Comparison of ENCODE assay signal across 8 mouse cellular contexts in genomic region chr1:91209785-91210184, GRCm38 (mm10). TPM values are rescaled to one million over a fixed set of nuclear protein-coding genes. Genes with fewer than 3 reads are reported as not detected.
DNase-seq lines count a peak whose midpoint lies in the region; ATAC-seq and TF ChIP-seq lines count a peak whose summit lies in the region.

No protein-coding gene starts in this region.

- in situ Hi-C loops in Patski (cut with MboI; ENCODE audit: low pct_unique_long_range_greater_than_20kb), result no loop called here

- 0 out of 2 replicates have a peak overlapping the region, but pooled peaks have one; percentile 18 for H3K4me2 ChIP-seq in heart, embryonic 14.5 days (ENCODE audit: low read length)

- H3K9me3 ChIP-seq in heart, embryonic 14.5 days (ENCODE audit: control insufficient read depth, low read length), result no peaks in the 10 kb centered on the region

- H3K27ac ChIP-seq in heart, embryonic 14.5 days (replicated peaks in 1 of 2; ENCODE audit: control insufficient read depth in 1 of 2, insufficient read depth in 1 of 2, low read depth in 2 of 2, low read length in 2 of 2), result peak overlapping the region; percentile 92 to 97

- intact Hi-C loops in left cerebral cortex, postnatal 14 days (cut with DNase I), result no loop called here

- ATAC-seq in Patski, result peak; percentile 58
- ATAC-seq in heart, embryonic 14.5 days (ENCODE audit: insufficient number of reproducible peaks, insufficient read depth, low FRiP score, low read depth), result 0 out of 2 replicates have a peak, but pooled peaks have one; percentile 4

- peak; percentile 81 for DNase-seq in 3134 (ENCODE audit: extremely low read depth, insufficient read length, low spot score)
- peak; percentile 57 for DNase-seq in Patski (ENCODE audit: low read depth, low spot score)
- DNase-seq in fibroblast of lung, adult 2 months (ENCODE audit: low read depth), result peak; percentile 67
- DNase-seq in left cerebral cortex, postnatal 14 days (ENCODE audit: low spot score in 2 of 2), result peak; percentile 87 to 92
- peak; percentile 89 for DNase-seq in skeletal muscle tissue, adult 2 months (ENCODE audit: low read depth, low spot score)
- no peak for DNase-seq in thymus, postnatal 14 days
- no peak for DNase-seq in liver

- H3K9ac ChIP-seq in heart, embryonic 14.5 days (ENCODE audit: low read length), result peak overlapping the region; percentile 60

- no peak for TF ChIP-seq CTCF in Patski (IDR thresholded peaks at IDR 0.05)

- no peaks in the 10 kb centered on the region for H3K27me3 ChIP-seq in Patski
- H3K27me3 ChIP-seq in heart, embryonic 14.5 days (ENCODE audit: control insufficient read depth, insufficient read depth, low read length), result no peaks in the 10 kb centered on the region

- no peaks in the 10 kb centered on the region for H3K36me3 ChIP-seq in heart, embryonic 14.5 days (ENCODE audit: control insufficient read depth, insufficient read depth, low read length)

- peaks cover 51 to 58% of the 10 kb centered on the region in 2 experiments for H3K4me1 ChIP-seq in heart, embryonic 14.5 days (ENCODE audit: control insufficient read depth in 2 of 2, insufficient read depth in 2 of 2, low read length in 2 of 2)

- 48% methylated on average over 6 of the region's 6 CpGs for WGBS in heart, embryonic 14.5 days

- POLR2A ChIA-PET in Patski (lab: Charles Lee), result interaction anchor here (1.0 kb wide), 1 partner anchor 10 kb away, joined by 3 read pairs; no protein-coding TSS in a partner anchor

- no peak overlapping the region for H3K4me3 ChIP-seq in heart, embryonic 14.5 days (ENCODE audit: control insufficient read depth in 1 of 2, insufficient read depth in 1 of 2, low read depth in 1 of 2, low read length in 2 of 2)

- CTCF ChIA-PET in Patski (lab: Charles Lee), result interaction anchor here (1.5 to 2.1 kb wide), 4 partner anchors 17 to 236 kb away, joined by 3 to 5 read pairs (median 5); no protein-coding TSS in a partner anchor

RNA-seq across cellular contexts. Expression of gene Ramp1, which starts 30.2 kb away (rescaled TPM):
- polyA plus RNA-seq in Patski (2021), result not detected
- polyA plus RNA-seq in heart, embryonic 14.5 days (2014; fragmentation: Nextera tagmentation; extraction: Ambion mirVana), result 55.9 and 56.9 TPM in 2 replicates
- 10 to 100 TPM; 48.3 to 48.8 TPM for total RNA-seq in left cerebral cortex, postnatal 14 days (2021)

RNA-seq across cellular contexts. Expression of gene Ube2f, which starts 40.3 kb away (rescaled TPM):
- polyA plus RNA-seq in Patski (2021), result 94.5 TPM
- polyA plus RNA-seq in heart, embryonic 14.5 days (2014; fragmentation: Nextera tagmentation; extraction: Ambion mirVana), result 63.5 and 67.6 TPM in 2 replicates
- 10 to 100 TPM; 52.5 to 58.4 TPM for total RNA-seq in left cerebral cortex, postnatal 14 days (2021)

Comparison
In these comparisons a context has a peak if more than half of its experiments do, and no peak if none do; other contexts are left out.
1. DNase-seq: peak in 3134 (single experiment), Patski (single experiment), fibroblast of lung, adult 2 months (single experiment), left cerebral cortex, postnatal 14 days (2 of 2) and skeletal muscle tissue, adult 2 months (single experiment); none in thymus, postnatal 14 days (single experiment) and liver (single experiment).
2. RNA of gene Ramp1, which starts 30.2 kb away (polyA plus RNA-seq): 55.9 to 56.9 TPM in heart, embryonic 14.5 days; not detected in Patski (single experiment); every median in the first group is over 10 times any median in the second.